Mouse (Mus musculus) G1E (cell line): ENCODE measurements around the gene Polg2. TPM values are rescaled to one million over a fixed set of nuclear protein-coding genes. Genes with fewer than 3 reads are reported as not detected.

Experiments used
- ATAC-seq: 2 replicates; pipeline ENCODE4 v1.8.0; 2016; ENCODE audit warnings: mild to moderate bottlenecking; ENCODE audit not compliant: insufficient number of reproducible peaks, poor library complexity, low FRiP score, severe bottlenecking; ENCODE audit errors: extremely low read depth
- DNase-seq: peaks from one replicate; pipeline ENCODE4 v3.0.0; 2012; ENCODE audit warnings: low spot score
- H3K27me3 ChIP-seq: 2 replicates; pipeline ENCODE4 v1.6.1; 2012; ENCODE audit warnings: mild to moderate bottlenecking, low read length, inconsistent platforms; ENCODE audit not compliant: insufficient read depth
- H3K36me3 ChIP-seq: replicated peaks from 2 replicates; pipeline ENCODE3; 2012; ENCODE audit warnings: mild to moderate bottlenecking, inconsistent platforms
- H3K4me1 ChIP-seq: 2 replicates; pipeline ENCODE4 v1.6.1; 2012; ENCODE audit warnings: low read depth, low read length, inconsistent platforms, mixed read lengths; ENCODE audit not compliant: insufficient read depth
- H3K4me3 ChIP-seq: 2 replicates; pipeline ENCODE4 v1.5.1; 2012; ENCODE audit warnings: low read depth, mild to moderate bottlenecking, inconsistent platforms, low read length, moderate library complexity, mixed read lengths
- H3K9me3 ChIP-seq: replicated peaks from 2 replicates; pipeline ENCODE4 v1.6.1; 2012; ENCODE audit warnings: inconsistent platforms
- CTCF ChIP-seq: IDR thresholded peaks from 2 replicates; pipeline ENCODE4 v1.5.1; 2012; ENCODE audit warnings: low read depth, low read length, inconsistent platforms, mixed read lengths
- GATA1 ChIP-seq: IDR thresholded peaks from 2 replicates; pipeline ENCODE4 v1.6.1; 2012; ENCODE audit warnings: borderline replicate concordance, low read length, inconsistent platforms, mixed read lengths
- GATA2 ChIP-seq: IDR thresholded peaks from 2 replicates; pipeline ENCODE4 v1.6.1; 2012; ENCODE audit warnings: low read depth, low read length, inconsistent platforms, borderline replicate concordance
- POLR2AphosphoS5 ChIP-seq: IDR thresholded peaks from 2 replicates; pipeline ENCODE4 v1.6.1; 2012; ENCODE audit warnings: low read depth, low read length, inconsistent platforms; ENCODE audit not compliant: insufficient replicate concordance
- TAL1 ChIP-seq: conservative IDR thresholded peaks from 2 replicates; pipeline ENCODE4 v1.6.1; 2012; ENCODE audit warnings: low read depth, low read length, inconsistent platforms, mixed read lengths
- polyA plus RNA-seq: library from polyadenylated mRNA; stranded (reverse); fragments of >175 nt; gene quantifications from 2 replicates; pipeline ENCODE4 v1.2.3, GENCODE M21; 2012
- total RNA-seq, 2 experiments: library from RNA; stranded (forward) in 1 of 2; stranded (reverse) in 1 of 2; fragments of 200-1000 nt in 1 of 2; fragments of >200 nt in 1 of 2; fragmentation: Nextera tagmentation in 1 of 2; gene quantifications; 2 replicates each; pipeline ENCODE4 v1.2.3; 2014 to 2017

Polg2 gene
- total and polyA plus RNA-seq, 3 experiments: 2.7 to 10.3 (median 8.5) TPM

DNA sequence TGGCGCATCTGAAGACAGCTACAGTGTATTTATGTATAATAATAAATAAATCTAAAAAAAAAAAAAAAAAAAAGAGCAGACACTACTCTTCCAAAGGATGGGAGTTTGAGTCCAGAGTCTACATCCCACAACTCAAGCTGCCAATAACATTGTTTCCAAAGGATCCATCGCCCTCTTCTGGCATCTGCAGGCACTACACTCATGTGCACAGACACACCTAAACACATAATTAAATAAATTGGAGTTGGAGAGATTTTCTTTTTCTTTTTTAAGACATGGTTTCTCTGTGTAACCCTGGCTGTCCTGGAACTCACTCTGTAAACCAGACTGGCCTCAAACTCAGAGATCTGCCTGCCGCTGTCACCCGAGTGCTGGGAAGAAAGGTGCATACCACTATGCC lies 11.8 kb downstream of the Polg2 start:
- DNase-seq (no peak), ATAC-seq (no peak)
- Histone ChIP-seq H3K4me1 (peaks cover 7% of the 10 kb centered on the region), H3K27me3 (no peaks in the 10 kb centered on the region), H3K9me3 (peaks cover 8% of the 10 kb centered on the region), H3K36me3 (peaks cover 84% of the 10 kb centered on the region), H3K4me3 (no peak overlapping the region)
- TF ChIP-seq TAL1 (no peak), POLR2AphosphoS5 (no peak), CTCF (no peak), GATA2 (no peak), GATA1 (no peak)

DNA sequence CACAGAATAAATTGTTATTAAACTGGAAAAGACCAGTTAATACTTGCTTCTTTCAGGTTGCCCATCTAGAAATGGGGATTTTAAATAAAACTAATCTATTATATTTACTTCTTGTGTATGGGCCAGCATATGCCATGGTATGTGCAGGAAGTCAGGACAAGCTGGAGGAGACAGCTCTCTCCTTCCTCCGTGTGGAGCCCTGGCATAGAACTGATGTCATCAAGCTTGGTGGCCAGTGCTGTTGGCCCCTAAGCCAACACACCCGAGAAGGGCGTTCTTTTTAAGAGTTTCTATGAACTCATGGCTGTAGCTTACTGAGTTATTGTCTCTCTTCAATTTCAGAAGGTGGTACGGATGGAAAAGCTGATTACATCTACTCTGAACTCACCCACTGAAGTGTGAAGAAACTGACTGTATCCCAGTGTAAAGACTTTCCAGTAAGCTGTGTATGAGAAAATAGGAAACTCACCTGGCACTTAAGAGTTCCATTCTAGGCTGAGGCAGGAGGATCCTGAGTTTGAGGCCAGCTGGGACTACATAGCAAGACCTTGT lies 12.7 kb downstream of the Polg2 start:
- H3K27me3 ChIP-seq: no peaks in the 10 kb centered on the region
- H3K4me3 ChIP-seq: no peak overlapping the region
- ATAC-seq (no peak), DNase-seq (no peak)
- TF ChIP-seq TAL1: no peak
- TF ChIP-seq POLR2AphosphoS5: no peak
- TF ChIP-seq GATA1: no peak
- no peak for TF ChIP-seq CTCF
- TF ChIP-seq GATA2: no peak
- peaks cover 8% of the 10 kb centered on the region for H3K9me3 ChIP-seq
- peaks cover 79% of the 10 kb centered on the region for H3K36me3 ChIP-seq
- H3K4me1 ChIP-seq: peaks cover 15% of the 10 kb centered on the region

DNA sequence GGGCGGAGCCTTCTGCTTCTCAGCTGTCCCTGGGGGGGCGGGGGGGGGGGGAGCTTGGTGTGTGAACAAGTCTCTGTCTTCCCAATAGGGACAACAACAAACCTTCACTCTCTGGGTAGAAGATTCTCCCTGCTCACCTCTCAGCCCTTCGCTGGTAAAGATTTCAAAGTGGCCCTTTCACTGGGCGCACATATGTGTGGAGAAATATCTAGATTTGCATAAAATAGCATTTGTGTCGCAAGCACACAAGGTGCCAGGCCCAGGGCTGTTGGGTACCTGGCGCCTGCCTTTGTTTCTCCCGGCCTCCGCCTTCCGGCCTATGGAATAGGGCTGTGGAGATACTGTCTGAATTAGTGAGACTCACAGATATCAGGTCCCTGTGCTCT lies 16.5 kb downstream of the Polg2 start:
- Histone ChIP-seq H3K4me1 (peaks cover 20% of the 10 kb centered on the region), H3K9me3 (peaks cover 4% of the 10 kb centered on the region), H3K4me3 (no peak overlapping the region), H3K27me3 (no peaks in the 10 kb centered on the region), H3K36me3 (peaks cover 48% of the 10 kb centered on the region)
- TF ChIP-seq GATA1 (no peak), POLR2AphosphoS5 (no peak), GATA2 (no peak), TAL1 (no peak), CTCF (no peak)
- ATAC-seq: no peak
- DNase-seq: no peak

DNA sequence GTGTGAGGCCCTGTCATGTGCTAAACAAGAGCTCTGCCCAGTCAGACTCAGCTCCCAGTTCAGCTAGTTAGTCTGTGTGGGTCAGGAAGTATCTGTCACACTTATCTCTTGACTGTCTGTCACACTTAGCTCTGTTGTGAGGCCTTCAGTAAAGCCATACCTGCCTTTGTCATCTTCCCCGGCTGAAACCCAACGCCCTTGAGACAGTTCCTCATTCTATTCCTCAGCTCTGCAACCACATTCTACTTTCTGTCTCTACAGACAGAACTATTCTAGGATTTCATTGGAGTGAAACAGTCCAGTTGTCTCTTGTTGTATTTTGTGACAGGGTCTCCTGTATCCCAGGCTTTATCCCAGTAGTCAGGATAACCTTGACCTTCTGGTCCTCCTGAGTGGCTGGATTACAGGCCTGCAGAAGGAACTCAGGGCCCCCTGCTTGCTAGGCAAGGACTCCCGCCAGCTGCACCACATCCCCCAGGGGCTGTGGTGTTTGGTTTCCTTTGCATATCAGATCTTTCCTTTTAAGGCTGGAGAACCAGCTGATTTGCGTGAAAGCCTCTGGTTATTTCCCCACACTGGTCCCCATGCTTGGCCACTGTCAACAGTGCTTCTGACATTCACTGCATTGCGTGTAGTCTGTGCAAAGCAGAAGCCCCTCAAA lies 17.1 kb downstream of the Polg2 start:
- H3K4me1 ChIP-seq: peaks cover 20% of the 10 kb centered on the region
- no peaks in the 10 kb centered on the region for H3K27me3 ChIP-seq
- ATAC-seq (0 out of 2 replicates have a peak, but pooled peaks have one; percentile 22), DNase-seq (no peak)
- TF ChIP-seq POLR2AphosphoS5 (no peak), TAL1 (no peak), GATA1 (no peak), CTCF (no peak), GATA2 (no peak)
- H3K4me3 ChIP-seq: no peak overlapping the region
- H3K9me3 ChIP-seq: no peaks in the 10 kb centered on the region
- H3K36me3 ChIP-seq: peaks cover 43% of the 10 kb centered on the region

DNA sequence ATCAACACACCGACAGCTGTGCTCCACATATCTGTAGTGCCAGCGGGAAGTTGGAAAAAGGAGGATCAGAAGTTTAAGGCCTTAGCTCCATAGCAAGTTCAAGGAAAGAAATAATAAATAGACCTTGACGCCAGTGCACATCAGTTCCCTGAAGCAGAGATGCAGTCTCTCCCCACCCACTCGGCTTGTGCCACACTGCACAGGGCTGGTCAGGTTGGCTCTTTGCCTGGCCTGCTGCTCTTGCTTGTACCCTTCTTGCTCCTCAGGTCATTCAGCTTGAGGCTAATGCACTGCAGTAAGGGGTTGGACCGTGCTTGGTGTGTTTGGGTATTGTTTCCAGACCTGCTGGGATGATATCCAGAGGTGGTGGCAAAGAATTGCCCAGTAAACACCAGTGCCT lies 18.8 kb downstream of the Polg2 start:
- H3K4me3 ChIP-seq: no peak overlapping the region

DNA sequence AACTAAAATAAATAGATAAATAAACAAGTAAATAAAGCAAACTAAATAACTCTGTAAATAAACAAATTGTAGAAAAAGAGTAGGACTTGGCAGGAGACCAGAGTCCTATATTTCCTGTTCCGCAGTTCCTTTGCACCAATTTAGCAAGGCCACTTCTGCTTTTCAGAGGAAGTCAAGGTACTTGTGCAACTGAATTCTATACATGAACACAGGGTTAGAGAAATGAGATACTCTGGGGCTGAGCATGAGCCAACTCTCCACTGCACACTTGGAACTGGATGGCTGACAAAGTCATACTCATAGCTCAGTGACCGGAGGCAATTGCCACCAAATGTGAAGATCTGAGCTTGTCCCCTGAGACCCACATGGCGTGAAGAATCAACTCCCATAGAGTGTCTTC lies 20.3 kb downstream of the Polg2 start:
- no peak overlapping the region for H3K4me3 ChIP-seq
- no peaks in the 10 kb centered on the region for H3K9me3 ChIP-seq
- TF ChIP-seq GATA1 (no peak), CTCF (no peak), TAL1 (no peak)
- H3K36me3 ChIP-seq: peaks cover 14% of the 10 kb centered on the region
- ATAC-seq: 0 out of 2 replicates have a peak, but pooled peaks have one; percentile 8
- no peak for DNase-seq
- H3K27me3 ChIP-seq: peaks cover 7% of the 10 kb centered on the region; the same call in 1 of the 2 replicates
- peaks cover 20% of the 10 kb centered on the region for H3K4me1 ChIP-seq

More for the DNA sequence above, 18.8 kb downstream of the Polg2 start:
- no peak for DNase-seq
- no peak for ATAC-seq
- H3K9me3 ChIP-seq: no peaks in the 10 kb centered on the region
- TF ChIP-seq GATA2 (no peak), CTCF (no peak), TAL1 (no peak), POLR2AphosphoS5 (no peak), GATA1 (no peak)
- peaks cover 20% of the 10 kb centered on the region for H3K4me1 ChIP-seq
- H3K36me3 ChIP-seq: peaks cover 27% of the 10 kb centered on the region
- H3K27me3 ChIP-seq: 0 out of 2 replicates have a peak, but pooled peaks cover 2% of the 10 kb centered on the region

DNA sequence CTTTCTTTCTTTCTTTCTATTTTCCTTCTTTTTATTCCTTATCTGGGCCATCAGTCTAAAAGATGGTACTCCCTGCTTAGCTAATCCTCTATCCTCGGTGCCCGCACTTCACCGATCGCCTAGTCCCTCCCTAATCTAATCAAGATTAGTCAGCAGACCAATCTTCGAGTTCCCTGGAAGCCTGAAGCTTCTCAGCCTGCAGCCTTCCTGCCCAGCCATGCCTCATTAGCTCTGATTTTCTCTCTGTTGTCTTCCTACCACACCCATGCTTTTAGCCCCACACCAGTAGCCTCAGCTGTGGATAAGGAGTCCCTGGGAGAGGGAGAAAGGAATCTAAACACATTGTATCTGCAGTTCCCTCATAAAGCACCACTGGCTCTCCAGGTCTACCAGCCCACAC lies 23.8 kb downstream of the Polg2 start:
- H3K27me3 ChIP-seq: peaks cover 12% of the 10 kb centered on the region
- ATAC-seq: no peak
- H3K9me3 ChIP-seq: no peaks in the 10 kb centered on the region
- H3K36me3 ChIP-seq: peaks cover 2% of the 10 kb centered on the region
- H3K4me3 ChIP-seq: no peak overlapping the region
- TF ChIP-seq TAL1 (no peak), POLR2AphosphoS5 (no peak)
- DNase-seq: no peak
- peaks cover 8% of the 10 kb centered on the region for H3K4me1 ChIP-seq
